Mouse (Mus musculus) neural tube, embryonic 11.5 days (tissue): ENCODE measurements around the gene Cd63. TPM values are rescaled to one million over a fixed set of nuclear protein-coding genes. Genes with fewer than 3 reads are reported as not detected.

Experiments
- ATAC-seq: fragments of 200-750 bp; cut with Nextera tagmentation; 2 replicates; pipeline ENCODE4 v1.8.0; 2017; ENCODE audit warnings: moderate number of reproducible peaks, mild to moderate bottlenecking, moderate TSS enrichment, moderate library complexity; ENCODE audit not compliant: insufficient read depth, low FRiP score, low TSS enrichment
- DNase-seq: peaks from one replicate; pipeline ENCODE4 v3.0.0-alpha.2; 2015; ENCODE audit warnings: low spot score
- H3K27ac ChIP-seq: fragments of 300-500 bp; sonication (generic); 2 replicates; pipeline ENCODE4 v1.5.1; 2014; ENCODE audit warnings: low read depth, mild to moderate bottlenecking, low read length
- H3K27me3 ChIP-seq: fragments of 300-500 bp; sonication (generic); 2 replicates; pipeline ENCODE4 v1.6.1; 2014; ENCODE audit warnings: mild to moderate bottlenecking, low read length, mixed read lengths; ENCODE audit not compliant: control insufficient read depth, insufficient read depth
- H3K36me3 ChIP-seq: fragments of 300-500 bp; sonication (generic); 2 replicates; pipeline ENCODE4 v1.6.1; 2014; ENCODE audit warnings: mild to moderate bottlenecking, low read length, moderate library complexity, mixed read lengths; ENCODE audit not compliant: control insufficient read depth, insufficient read depth
- H3K4me1 ChIP-seq: fragments of 300-500 bp; sonication (generic); 2 replicates; pipeline ENCODE4 v1.6.1; 2014; ENCODE audit warnings: low read length, mixed read lengths; ENCODE audit not compliant: control insufficient read depth, insufficient read depth
- H3K4me2 ChIP-seq: fragments of 300-500 bp; sonication (generic); 2 replicates; pipeline ENCODE4 v1.6.1; 2014; ENCODE audit warnings: low read depth, mild to moderate bottlenecking, moderate library complexity
- H3K4me3 ChIP-seq: fragments of 300-500 bp; sonication (generic); 2 replicates; pipeline ENCODE4 v1.5.1; 2014; ENCODE audit warnings: low read depth, low read length
- H3K9ac ChIP-seq: fragments of 300-500 bp; sonication (generic); 2 replicates; pipeline ENCODE4 v1.6.1; 2014; ENCODE audit warnings: mild to moderate bottlenecking, low read length
- H3K9me3 ChIP-seq: fragments of 300-500 bp; sonication (generic); 2 replicates; pipeline ENCODE4 v1.6.1; 2016; ENCODE audit warnings: low read length; ENCODE audit not compliant: control insufficient read depth
- WGBS: fragments of 180-500 bp; shearing (Covaris S2); extraction: QIAGEN DNeasy Blood & Tissue Kit; methylation state at CpG from one replicate; pipeline ENCODE4 v1.1.7; 2014; 5-methylcytosine and 5-hydroxymethylcytosine counted together
- polyA plus RNA-seq: library from polyadenylated mRNA; unstranded; fragments of >200 nt; fragmentation: Nextera tagmentation; extraction: Ambion mirVana; gene quantifications from 2 replicates; pipeline ENCODE4 v1.2.1, GENCODE M21; 2014

Cd63 gene
- polyA plus RNA-seq, 1 experiment from 2014 or later, result 192 TPM

DNA sequence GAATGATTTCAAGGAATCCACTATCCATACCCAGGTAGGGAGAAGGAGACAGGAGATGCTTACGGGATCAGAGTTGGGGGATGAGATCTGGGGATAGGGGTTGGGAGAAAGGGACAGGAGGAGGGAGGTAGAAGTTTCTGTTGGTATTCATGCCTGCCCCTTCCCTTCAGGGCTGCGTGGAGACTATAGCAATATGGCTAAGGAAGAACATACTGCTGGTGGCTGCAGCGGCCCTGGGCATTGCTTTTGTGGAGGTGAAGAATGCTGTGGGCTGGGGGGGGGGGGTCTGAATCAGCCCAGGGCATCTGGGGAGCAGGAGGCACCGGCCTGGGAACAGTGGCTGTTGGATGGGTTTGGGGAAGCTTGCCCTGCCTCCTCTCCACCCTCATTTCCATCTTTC, 11.5 kb downstream of the Cd63 start:
- Histone ChIP-seq H3K9ac (no peak overlapping the region), H3K4me2 (no peak overlapping the region), H3K4me1 (no peaks in the 10 kb centered on the region), H3K9me3 (no peaks in the 10 kb centered on the region), H3K27ac (no peak overlapping the region), H3K27me3 (0 out of 2 replicates have a peak, but pooled peaks cover 2% of the 10 kb centered on the region), H3K36me3 (peaks cover 4% of the 10 kb centered on the region; the same call in 1 of the 2 replicates), H3K4me3 (no peak overlapping the region)
- DNase-seq (no peak), ATAC-seq (no peak)
- 82% methylated on average over 3 of the region's 4 CpGs for WGBS

GRCm38 (mm10) chr10:128912791-128913190, 12.0 kb downstream of the Cd63 start:
- H3K9me3 ChIP-seq, result no peaks in the 10 kb centered on the region
- DNase-seq, result no peak
- no peak for ATAC-seq
- H3K4me1 ChIP-seq, result no peaks in the 10 kb centered on the region
- H3K27ac ChIP-seq, result no peak overlapping the region
- H3K4me2 ChIP-seq, result no peak overlapping the region
- H3K36me3 ChIP-seq, result peaks cover 4% of the 10 kb centered on the region; the same call in 1 of the 2 replicates
- H3K27me3 ChIP-seq, result 0 out of 2 replicates have a peak, but pooled peaks cover 2% of the 10 kb centered on the region
- no peak overlapping the region for H3K9ac ChIP-seq
- no peak overlapping the region for H3K4me3 ChIP-seq
- 90% methylated on average over 4 of the region's 4 CpGs for WGBS

DNA sequence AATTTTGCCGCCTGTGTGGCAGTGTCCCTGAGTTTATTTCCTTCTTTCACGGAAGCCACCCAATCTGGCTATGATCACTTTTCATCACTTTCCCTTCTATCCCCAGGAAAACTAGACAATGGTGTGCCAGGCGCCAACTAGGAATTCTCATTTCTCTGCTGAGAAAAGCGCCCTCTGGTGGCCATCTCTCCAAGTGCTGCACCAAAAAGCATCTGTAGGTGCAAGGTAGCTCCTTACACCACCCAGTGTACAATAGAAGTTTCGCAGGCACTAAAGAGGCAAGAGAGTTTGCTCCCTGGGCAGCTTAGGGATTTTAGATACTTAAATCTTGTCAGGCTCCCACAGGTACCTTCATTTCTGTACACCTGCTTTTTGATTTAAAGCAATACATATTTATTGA, 12.4 kb downstream of the Cd63 start:
- Histone ChIP-seq H3K27me3 (0 out of 2 replicates have a peak, but pooled peaks cover 1% of the 10 kb centered on the region), H3K4me2 (no peak overlapping the region), H3K9me3 (no peaks in the 10 kb centered on the region), H3K4me1 (no peaks in the 10 kb centered on the region), H3K9ac (no peak overlapping the region), H3K27ac (no peak overlapping the region), H3K36me3 (peaks cover 4% of the 10 kb centered on the region; the same call in 1 of the 2 replicates), H3K4me3 (no peak overlapping the region)
- ATAC-seq, result peak; percentile 40; the same call in 1 of the 2 replicates
- DNase-seq, result peak; percentile 90
- 11% methylated on average over 5 of the region's 5 CpGs for WGBS

GRCm38 (mm10) chr10:128913696-128914095, 12.9 kb downstream of the Cd63 start:
- Histone ChIP-seq H3K4me1 (no peaks in the 10 kb centered on the region), H3K27me3 (no peaks in the 10 kb centered on the region), H3K9me3 (no peaks in the 10 kb centered on the region), H3K4me3 (no peak overlapping the region), H3K36me3 (peaks cover 4% of the 10 kb centered on the region; the same call in 1 of the 2 replicates), H3K4me2 (no peak overlapping the region), H3K27ac (no peak overlapping the region), H3K9ac (no peak overlapping the region)
- DNase-seq (no peak), ATAC-seq (no peak)
- WGBS, result 93% methylated on average over 12 of the region's 12 CpGs

DNA sequence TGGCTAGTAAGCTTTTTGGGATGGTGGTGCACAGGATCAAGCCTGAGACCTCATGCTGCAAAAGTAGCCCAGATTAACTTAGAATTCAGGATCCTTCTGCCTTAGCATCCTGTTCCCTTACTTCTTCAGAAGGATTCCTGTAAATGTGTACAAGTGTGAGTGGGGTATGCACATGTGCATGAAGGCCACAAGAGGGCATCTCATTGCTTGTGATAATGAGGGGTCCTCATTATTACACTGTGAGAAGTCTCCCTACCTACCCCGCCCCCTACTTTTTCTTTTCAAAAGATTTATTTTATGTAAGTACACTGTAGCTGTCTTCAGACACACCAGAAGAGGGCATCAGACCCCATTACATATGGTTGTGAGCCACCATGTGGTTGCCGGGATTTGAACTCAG, 14.8 kb downstream of the Cd63 start:
- H3K4me1 ChIP-seq, result no peaks in the 10 kb centered on the region
- H3K4me2 ChIP-seq, result no peak overlapping the region
- H3K4me3 ChIP-seq, result no peak overlapping the region
- H3K36me3 ChIP-seq, result peaks cover 4% of the 10 kb centered on the region; the same call in 1 of the 2 replicates
- no peak overlapping the region for H3K27ac ChIP-seq
- H3K9ac ChIP-seq, result no peak overlapping the region
- DNase-seq, result no peak
- WGBS, result 94% methylated on average over 2 of the region's 2 CpGs
- H3K9me3 ChIP-seq, result no peaks in the 10 kb centered on the region
- no peak for ATAC-seq
- H3K27me3 ChIP-seq, result no peaks in the 10 kb centered on the region

- H3K9me3 ChIP-seq, result no peaks in the 10 kb centered on the region
- 92% methylated on average over 3 of the region's 3 CpGs for WGBS
- no peak for ATAC-seq
Measured at GRCm38 (mm10) chr10:128916665-128917064, 15.9 kb downstream of the Cd63 start.

DNA sequence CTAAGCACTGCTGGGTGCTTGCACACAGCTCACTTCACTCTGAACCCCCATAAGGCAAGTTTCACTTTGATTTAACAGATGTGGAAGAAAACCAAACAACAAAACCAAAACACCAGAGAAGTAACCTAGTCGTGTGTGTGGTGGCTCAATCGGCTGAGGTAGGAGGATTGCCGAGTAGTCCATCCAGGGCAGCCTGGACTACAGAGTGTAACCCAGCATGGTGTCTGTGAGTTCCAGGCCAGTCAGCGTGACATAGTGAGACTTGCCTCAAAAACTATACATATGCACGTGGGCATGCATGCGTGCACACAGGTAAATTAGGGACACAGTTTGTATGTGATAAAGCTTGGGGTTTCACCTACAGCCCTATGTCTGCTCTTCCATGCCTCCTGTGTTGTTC, 16.6 kb downstream of the Cd63 start:
- no peak overlapping the region for H3K9ac ChIP-seq
- no peak for DNase-seq
- no peaks in the 10 kb centered on the region for H3K27me3 ChIP-seq
- H3K4me1 ChIP-seq, result peaks cover 1% of the 10 kb centered on the region; the same call in 1 of the 2 replicates
- no peaks in the 10 kb centered on the region for H3K9me3 ChIP-seq
- WGBS, result 86% methylated on average over 6 of the region's 6 CpGs
- H3K27ac ChIP-seq, result no peak overlapping the region
- peaks cover 4% of the 10 kb centered on the region; the same call in 1 of the 2 replicates for H3K36me3 ChIP-seq
- ATAC-seq, result no peak
- no peak overlapping the region for H3K4me2 ChIP-seq
- H3K4me3 ChIP-seq, result no peak overlapping the region

More at GRCm38 (mm10) chr10:128916665-128917064, 15.9 kb downstream of the Cd63 start:
- no peak for DNase-seq
- no peaks in the 10 kb centered on the region for H3K4me1 ChIP-seq
- no peak overlapping the region for H3K27ac ChIP-seq
- no peaks in the 10 kb centered on the region for H3K27me3 ChIP-seq
- no peak overlapping the region for H3K9ac ChIP-seq
- H3K36me3 ChIP-seq, result peaks cover 4% of the 10 kb centered on the region; the same call in 1 of the 2 replicates
- H3K4me3 ChIP-seq, result no peak overlapping the region
- no peak overlapping the region for H3K4me2 ChIP-seq

- no peak for ATAC-seq
- no peak overlapping the region for H3K4me3 ChIP-seq
- H3K9me3 ChIP-seq, result no peaks in the 10 kb centered on the region
- no peaks in the 10 kb centered on the region for H3K27me3 ChIP-seq
- 81% methylated on average over 7 of the region's 7 CpGs for WGBS
- H3K27ac ChIP-seq, result no peak overlapping the region
- peaks cover 4% of the 10 kb centered on the region; the same call in 1 of the 2 replicates for H3K36me3 ChIP-seq
- H3K4me1 ChIP-seq, result peaks cover 3% of the 10 kb centered on the region; the same call in 1 of the 2 replicates
- no peak overlapping the region; the same call in 1 of the 2 replicates for H3K9ac ChIP-seq
- DNase-seq, result no peak
- H3K4me2 ChIP-seq, result no peak overlapping the region
Measured at GRCm38 (mm10) chr10:128918246-128918645, 17.5 kb downstream of the Cd63 start.

DNA sequence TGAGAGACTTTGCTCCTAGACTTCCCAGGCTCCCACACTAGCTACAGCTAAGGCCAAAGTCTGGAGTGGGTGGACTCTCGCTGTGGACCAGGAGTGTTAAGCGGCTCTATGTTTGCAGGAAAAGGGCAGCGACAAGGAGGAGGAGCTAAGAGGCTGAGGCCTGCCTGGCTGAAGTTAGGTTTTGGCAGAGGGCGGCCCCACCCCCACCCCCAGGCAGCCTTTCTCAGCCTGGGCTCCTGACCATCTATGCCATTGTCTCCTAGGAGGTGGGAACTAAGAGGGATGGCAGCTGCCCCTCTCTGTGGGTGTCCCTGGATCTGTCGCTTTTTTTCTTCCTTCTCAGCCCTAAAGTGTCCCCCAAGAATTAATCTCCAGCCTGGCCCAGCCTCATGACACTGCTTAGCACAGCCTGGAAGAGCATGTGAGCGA, 18.4 kb downstream of the Cd63 start:
- Histone ChIP-seq H3K36me3 (peaks cover 4% of the 10 kb centered on the region; the same call in 1 of the 2 replicates), H3K4me1 (peaks cover 6% of the 10 kb centered on the region), H3K27me3 (no peaks in the 10 kb centered on the region), H3K4me2 (no peak overlapping the region), H3K4me3 (no peak overlapping the region), H3K27ac (no peak overlapping the region), H3K9ac (no peak overlapping the region), H3K9me3 (no peaks in the 10 kb centered on the region)
- DNase-seq (no peak), ATAC-seq (no peak)
- WGBS, result 18% methylated on average over 6 of the region's 6 CpGs
